Comparison of ENCODE assay signal across 8 mouse cellular contexts in genomic region chr5:150156063-150156786, GRCm38 (mm10). TPM values are rescaled to one million over a fixed set of nuclear protein-coding genes. Genes with fewer than 3 reads are reported as not detected.
DNase-seq lines count a peak whose midpoint lies in the region; TF ChIP-seq lines count a peak whose summit lies in the region.
"Had no signal": no experiment of that assay in that cellular context is flagged by ENCODE, and none has a peak within 500 bp of the region (broad histone marks: within the 10 kb centered on the region; RNA-seq: fewer than 3 reads in every experiment).

No protein-coding gene starts in this region.

- no peak for TF ChIP-seq CTCF in cerebellum, adult 2 months (IDR thresholded peaks at IDR 0.05; ENCODE audit: borderline replicate concordance, insufficient read depth, low read depth, low read length)

- no peaks in the 10 kb centered on the region for H3K36me3 ChIP-seq in embryonic facial prominence, embryonic 10.5 days (replicated peaks)
- H3K36me3 ChIP-seq: embryonic facial prominence, embryonic 15.5 days had no signal

- peak; percentile 42 for DNase-seq in layer of hippocampus, adult 9-11 months
- no peak for DNase-seq in layer of hippocampus, postnatal 36 days
- peak; percentile 41 for DNase-seq in R1 (ENCODE audit: low read depth, low spot score)
- DNase-seq in cerebellum, adult 2 months: peak; percentile 40 to 56
- peak; percentile 40 for DNase-seq in lung, postnatal 25 days (ENCODE audit: low spot score)
- DNase-seq in adrenal gland, postnatal 4 days (ENCODE audit: low spot score in 2 of 2): no peak
- DNase-seq in embryonic facial prominence, embryonic 10.5 days (ENCODE audit: low spot score): no peak

- H3K4me3 ChIP-seq in cerebellum, adult 2 months (replicated peaks; ENCODE audit: insufficient read depth, low read depth, low read length): peak overlapping the region; percentile 77
- no peak overlapping the region for H3K4me3 ChIP-seq in embryonic facial prominence, embryonic 10.5 days
- H3K4me3 ChIP-seq: embryonic facial prominence, embryonic 15.5 days had no signal

- peak; percentile 43; the same call in 1 of the 2 replicates for TF ChIP-seq POLR2A in cerebellum, adult 2 months (IDR thresholded peaks at IDR 0.05; ENCODE audit: borderline replicate concordance, insufficient read depth, low read length)

- H3K27me3 ChIP-seq in cerebellum, adult 2 months (ENCODE audit: control insufficient read depth, insufficient read depth, low read length): no peaks in the 10 kb centered on the region
- H3K27me3 ChIP-seq in embryonic facial prominence, embryonic 10.5 days (replicated peaks; ENCODE audit: low read depth, poor library complexity, severe bottlenecking): no peaks in the 10 kb centered on the region
- H3K27me3 ChIP-seq: embryonic facial prominence, embryonic 15.5 days had no signal

- no peaks in the 10 kb centered on the region for H3K9me3 ChIP-seq in embryonic facial prominence, embryonic 10.5 days
- H3K9me3 ChIP-seq: embryonic facial prominence, embryonic 15.5 days had no signal

- WGBS in cerebellum, adult 2 months: 28% methylated on average over 16 of the region's 16 CpGs
- WGBS in embryonic facial prominence, embryonic 10.5 days: 91% methylated on average over 16 of the region's 16 CpGs

- peaks cover 13% of the 10 kb centered on the region for H3K4me1 ChIP-seq in cerebellum, adult 2 months (ENCODE audit: control insufficient read depth, insufficient read depth, low read length)
- H3K4me1 ChIP-seq in embryonic facial prominence, embryonic 10.5 days: peaks cover 15% of the 10 kb centered on the region

- no peak overlapping the region for H3K27ac ChIP-seq in cerebellum, adult 2 months (ENCODE audit: insufficient read depth, low read length)
- H3K27ac ChIP-seq in embryonic facial prominence, embryonic 10.5 days (replicated peaks): no peak overlapping the region
- H3K27ac ChIP-seq: embryonic facial prominence, embryonic 15.5 days had no signal

RNA-seq across cellular contexts. Expression of gene Fry, which starts 37.8 kb away (rescaled TPM):
- 100 to 1,000 TPM; 197 to 227 TPM for total RNA-seq in layer of hippocampus, postnatal 36 days (2021)
- polyA plus RNA-seq in cerebellum, adult 2 months (2012; rRNA removed): 92.2 and 95.9 TPM in 2 replicates
- 10 to 100 TPM; 41.0 to 43.4 TPM for total RNA-seq in adrenal gland, postnatal 4 days (2021)
- 5.6 and 7.4 TPM in 2 replicates for polyA plus RNA-seq in embryonic facial prominence, embryonic 10.5 days (2016; fragmentation: Nextera tagmentation; extraction: Ambion mirVana)

Comparison
In these comparisons a context has a peak if more than half of its experiments do, and no peak if none do; other contexts are left out.
1. DNase-seq: peak in layer of hippocampus, adult 9-11 months (single experiment), R1 (single experiment), cerebellum, adult 2 months (2 of 2) and lung, postnatal 25 days (single experiment); none in layer of hippocampus, postnatal 36 days (0 of 2), adrenal gland, postnatal 4 days (0 of 2) and embryonic facial prominence, embryonic 10.5 days (single experiment).
2. RNA of gene Fry, which starts 37.8 kb away (total RNA-seq): 197 to 227 TPM in layer of hippocampus, postnatal 36 days; 41.0 to 43.4 TPM in adrenal gland, postnatal 4 days; every median in the first group is over 4 times any median in the second.